Mouse (Mus musculus): ENCODE results near the gene Gpc6. TPM values are rescaled to one million over a fixed set of nuclear protein-coding genes. Genes with fewer than 3 reads are reported as not detected.

Gpc6 gene
- polyA plus RNA-seq, 1 experiment from 2014 or later: 16.8 TPM

DNA sequence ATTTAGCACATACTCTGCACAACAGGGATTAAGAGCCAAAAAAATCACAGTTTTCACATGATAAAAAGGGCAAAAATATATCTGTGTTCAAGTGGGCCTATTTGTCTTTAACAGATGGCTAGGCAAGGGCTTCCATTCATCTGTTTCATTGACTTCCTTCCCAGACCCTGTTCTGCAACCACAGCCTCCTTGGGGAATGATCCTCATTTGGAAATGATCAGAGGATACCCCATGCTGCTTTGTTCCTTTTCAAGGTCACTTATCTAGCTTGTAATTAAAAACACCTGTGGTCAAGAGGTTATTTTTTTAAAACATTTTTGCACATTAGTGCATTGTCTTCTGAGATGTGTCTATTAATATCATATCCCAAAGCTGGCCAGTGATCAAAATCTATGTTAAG is 627.7 kb downstream of the Gpc6 start:
- no peak overlapping the region for H3K9ac ChIP-seq (replicated peaks; ENCODE audit: low read length)
- H3K27ac ChIP-seq (replicated peaks; ENCODE audit: low read depth, low read length): no peak overlapping the region
- no peaks in the 10 kb centered on the region for H3K4me1 ChIP-seq (ENCODE audit: control insufficient read depth, insufficient read depth, low read length)
- H3K27me3 ChIP-seq (ENCODE audit: control insufficient read depth, insufficient read depth, low read length): no peaks in the 10 kb centered on the region
- H3K36me3 ChIP-seq (ENCODE audit: control insufficient read depth, insufficient read depth, low read length): no peaks in the 10 kb centered on the region
- H3K4me2 ChIP-seq (ENCODE audit: low read length): no peak overlapping the region
- no peak for ATAC-seq (ENCODE audit: low FRiP score, low TSS enrichment)
- DNase-seq: no peak
- no peak overlapping the region for H3K4me3 ChIP-seq (replicated peaks; ENCODE audit: low read depth, low read length)
- H3K9me3 ChIP-seq (ENCODE audit: control insufficient read depth, low read length): no peaks in the 10 kb centered on the region

GRCm38 (mm10) chr14:117556715-117557320 is 631.7 kb downstream of the Gpc6 start:
- no peak overlapping the region for H3K4me3 ChIP-seq (replicated peaks; ENCODE audit: low read depth, low read length)
- ATAC-seq (ENCODE audit: low FRiP score, low TSS enrichment): no peak

GRCm38 (mm10) chr14:117562146-117562545 is 637.0 kb downstream of the Gpc6 start:
- ATAC-seq (ENCODE audit: low FRiP score, low TSS enrichment) (no peak), DNase-seq (no peak)
- Histone ChIP-seq H3K9me3 (ENCODE audit: control insufficient read depth, low read length) (no peaks in the 10 kb centered on the region), H3K27me3 (ENCODE audit: control insufficient read depth, insufficient read depth, low read length) (no peaks in the 10 kb centered on the region), H3K4me3 (replicated peaks; ENCODE audit: low read depth, low read length) (no peak overlapping the region), H3K9ac (replicated peaks; ENCODE audit: low read length) (no peak overlapping the region), H3K27ac (replicated peaks; ENCODE audit: low read depth, low read length) (no peak overlapping the region), H3K4me2 (ENCODE audit: low read length) (no peak overlapping the region), H3K4me1 (ENCODE audit: control insufficient read depth, insufficient read depth, low read length) (no peaks in the 10 kb centered on the region), H3K36me3 (ENCODE audit: control insufficient read depth, insufficient read depth, low read length) (no peaks in the 10 kb centered on the region)
- 68% methylated on average over 4 of the region's 4 CpGs for WGBS

More at GRCm38 (mm10) chr14:117556715-117557320, 631.7 kb downstream of the Gpc6 start:
- Histone ChIP-seq H3K36me3 (ENCODE audit: control insufficient read depth, insufficient read depth, low read length) (no peaks in the 10 kb centered on the region), H3K9ac (replicated peaks; ENCODE audit: low read length) (no peak overlapping the region), H3K4me2 (ENCODE audit: low read length) (no peak overlapping the region), H3K27ac (replicated peaks; ENCODE audit: low read depth, low read length) (no peak overlapping the region), H3K9me3 (ENCODE audit: control insufficient read depth, low read length) (no peaks in the 10 kb centered on the region), H3K27me3 (ENCODE audit: control insufficient read depth, insufficient read depth, low read length) (no peaks in the 10 kb centered on the region), H3K4me1 (ENCODE audit: control insufficient read depth, insufficient read depth, low read length) (no peaks in the 10 kb centered on the region)
- 63% methylated on average over 7 of the region's 7 CpGs for WGBS
- no peak for DNase-seq

DNA sequence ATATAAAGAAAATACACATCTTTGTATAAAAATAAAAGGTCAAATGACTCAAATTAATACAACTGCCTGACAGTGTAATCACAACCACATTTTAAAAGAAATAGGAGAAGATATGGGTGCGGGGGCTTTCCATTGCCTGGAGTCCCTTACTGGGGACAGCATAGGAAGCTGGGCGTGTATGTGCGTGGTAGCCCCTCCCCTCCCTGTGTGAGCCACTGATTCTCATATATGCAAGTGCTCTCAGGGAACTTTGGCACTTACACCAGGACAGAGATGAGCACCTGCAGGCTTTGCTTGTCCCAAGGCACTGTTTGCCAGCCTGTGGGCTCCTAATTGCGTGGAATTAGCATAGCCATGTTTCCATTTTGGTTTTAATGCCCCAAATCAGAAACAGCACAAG is 644.2 kb downstream of the Gpc6 start:
- H3K36me3 ChIP-seq (ENCODE audit: control insufficient read depth, insufficient read depth, low read length): no peaks in the 10 kb centered on the region
- H3K9ac ChIP-seq (replicated peaks; ENCODE audit: low read length): no peak overlapping the region
- no peaks in the 10 kb centered on the region for H3K4me1 ChIP-seq (ENCODE audit: control insufficient read depth, insufficient read depth, low read length)
- DNase-seq (no peak), ATAC-seq (ENCODE audit: low FRiP score, low TSS enrichment) (no peak)
- H3K4me3 ChIP-seq (replicated peaks; ENCODE audit: low read depth, low read length): no peak overlapping the region
- H3K27me3 ChIP-seq (ENCODE audit: control insufficient read depth, insufficient read depth, low read length): no peaks in the 10 kb centered on the region
- WGBS: 74% methylated on average over 4 of the region's 4 CpGs
- no peaks in the 10 kb centered on the region for H3K9me3 ChIP-seq (ENCODE audit: control insufficient read depth, low read length)
- no peak overlapping the region for H3K4me2 ChIP-seq (ENCODE audit: low read length)
- no peak overlapping the region for H3K27ac ChIP-seq (replicated peaks; ENCODE audit: low read depth, low read length)

- H3K4me1 ChIP-seq (ENCODE audit: control insufficient read depth, insufficient read depth, low read length): no peaks in the 10 kb centered on the region
- DNase-seq (no peak), ATAC-seq (ENCODE audit: low FRiP score, low TSS enrichment) (no peak)
- no peak overlapping the region for H3K27ac ChIP-seq (replicated peaks; ENCODE audit: low read depth, low read length)
- WGBS: 89% methylated on average over 8 of the region's 8 CpGs
- no peak overlapping the region for H3K4me3 ChIP-seq (replicated peaks; ENCODE audit: low read depth, low read length)
- no peak overlapping the region for H3K9ac ChIP-seq (replicated peaks; ENCODE audit: low read length)
- H3K4me2 ChIP-seq (ENCODE audit: low read length): no peak overlapping the region
- no peaks in the 10 kb centered on the region for H3K36me3 ChIP-seq (ENCODE audit: control insufficient read depth, insufficient read depth, low read length)
- H3K9me3 ChIP-seq (ENCODE audit: control insufficient read depth, low read length): no peaks in the 10 kb centered on the region
- H3K27me3 ChIP-seq (ENCODE audit: control insufficient read depth, insufficient read depth, low read length): no peaks in the 10 kb centered on the region
Measured at GRCm38 (mm10) chr14:117572213-117572612, 647.1 kb downstream of the Gpc6 start.

GRCm38 (mm10) chr14:117574216-117574615 is 649.1 kb downstream of the Gpc6 start:
- Histone ChIP-seq H3K4me2 (ENCODE audit: low read length) (no peak overlapping the region), H3K27ac (replicated peaks; ENCODE audit: low read depth, low read length) (no peak overlapping the region), H3K27me3 (ENCODE audit: control insufficient read depth, insufficient read depth, low read length) (no peaks in the 10 kb centered on the region), H3K4me1 (ENCODE audit: control insufficient read depth, insufficient read depth, low read length) (no peaks in the 10 kb centered on the region), H3K36me3 (ENCODE audit: control insufficient read depth, insufficient read depth, low read length) (no peaks in the 10 kb centered on the region), H3K4me3 (replicated peaks; ENCODE audit: low read depth, low read length) (no peak overlapping the region), H3K9ac (replicated peaks; ENCODE audit: low read length) (no peak overlapping the region), H3K9me3 (ENCODE audit: control insufficient read depth, low read length) (no peaks in the 10 kb centered on the region)
- DNase-seq (no peak), ATAC-seq (ENCODE audit: low FRiP score, low TSS enrichment) (no peak)
- 91% methylated on average over 6 of the region's 6 CpGs for WGBS

DNA sequence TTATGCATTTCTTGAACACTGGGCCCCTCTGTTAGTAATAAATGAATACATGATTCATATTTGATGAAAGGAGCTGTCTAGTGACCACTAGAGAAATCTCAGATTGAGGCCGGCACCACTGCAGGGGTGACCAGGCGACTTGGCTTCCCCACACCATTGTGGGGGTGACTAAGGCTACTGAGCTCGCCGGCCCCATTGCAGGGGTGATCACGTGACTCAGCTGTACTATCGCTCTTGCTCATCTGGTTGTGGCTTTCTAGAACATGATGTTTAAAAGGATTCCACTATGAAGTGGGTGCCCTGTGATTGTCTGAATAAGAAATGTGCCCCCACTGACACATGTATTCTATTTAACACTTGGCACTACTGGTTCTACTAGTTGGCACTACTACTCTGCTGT is 656.6 kb downstream of the Gpc6 start:
- no peak for ATAC-seq (ENCODE audit: low FRiP score, low TSS enrichment)
- no peaks in the 10 kb centered on the region for H3K9me3 ChIP-seq (ENCODE audit: control insufficient read depth, low read length)
- 96% methylated on average over 6 of the region's 6 CpGs for WGBS

GRCm38 (mm10) chr14:117599758-117600157 is 674.6 kb downstream of the Gpc6 start:
- DNase-seq: peak; percentile 50
- Histone ChIP-seq H3K4me2 (ENCODE audit: low read length) (no peak overlapping the region), H3K36me3 (ENCODE audit: control insufficient read depth, insufficient read depth, low read length) (no peaks in the 10 kb centered on the region), H3K4me1 (ENCODE audit: control insufficient read depth, insufficient read depth, low read length) (no peaks in the 10 kb centered on the region), H3K9me3 (ENCODE audit: control insufficient read depth, low read length) (no peaks in the 10 kb centered on the region), H3K27me3 (ENCODE audit: control insufficient read depth, insufficient read depth, low read length) (no peaks in the 10 kb centered on the region), H3K9ac (replicated peaks; ENCODE audit: low read length) (no peak overlapping the region), H3K27ac (replicated peaks; ENCODE audit: low read depth, low read length) (no peak overlapping the region), H3K4me3 (replicated peaks; ENCODE audit: low read depth, low read length) (no peak overlapping the region)
- WGBS: 61% methylated on average over 5 of the region's 5 CpGs
- ATAC-seq (ENCODE audit: low FRiP score, low TSS enrichment): peak; percentile 20; the same call in 1 of the 2 replicates

More for the DNA sequence above, 656.6 kb downstream of the Gpc6 start:
- no peak for DNase-seq
- H3K4me3 ChIP-seq (replicated peaks; ENCODE audit: low read depth, low read length): no peak overlapping the region
- no peak overlapping the region for H3K4me2 ChIP-seq (ENCODE audit: low read length)
- no peaks in the 10 kb centered on the region for H3K36me3 ChIP-seq (ENCODE audit: control insufficient read depth, insufficient read depth, low read length)
- H3K27ac ChIP-seq (replicated peaks; ENCODE audit: low read depth, low read length): no peak overlapping the region
- H3K27me3 ChIP-seq (ENCODE audit: control insufficient read depth, insufficient read depth, low read length): no peaks in the 10 kb centered on the region
- no peak overlapping the region for H3K9ac ChIP-seq (replicated peaks; ENCODE audit: low read length)
- H3K4me1 ChIP-seq (ENCODE audit: control insufficient read depth, insufficient read depth, low read length): no peaks in the 10 kb centered on the region

DNA sequence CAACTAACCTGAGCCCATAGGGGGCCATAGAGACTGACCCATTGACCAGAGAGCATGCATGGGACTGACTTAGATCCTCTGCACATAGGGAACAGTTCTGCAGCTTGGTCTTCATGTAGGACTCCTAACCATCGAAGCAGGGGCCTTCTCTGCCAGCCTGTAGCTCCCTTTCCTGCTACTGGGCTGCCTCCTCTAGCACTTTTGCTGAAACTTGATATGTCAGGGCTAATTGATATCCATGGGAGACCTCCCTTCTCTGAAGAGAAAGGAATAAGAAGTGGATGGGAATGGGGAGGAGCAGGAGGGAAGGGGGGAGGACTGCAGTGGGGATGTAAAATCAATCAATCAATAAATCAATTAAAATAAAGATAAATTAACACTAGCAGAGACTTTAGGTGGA is 678.7 kb downstream of the Gpc6 start:
- Histone ChIP-seq H3K9ac (replicated peaks; ENCODE audit: low read length) (no peak overlapping the region), H3K4me3 (replicated peaks; ENCODE audit: low read depth, low read length) (no peak overlapping the region), H3K27ac (replicated peaks; ENCODE audit: low read depth, low read length) (no peak overlapping the region), H3K9me3 (ENCODE audit: control insufficient read depth, low read length) (no peaks in the 10 kb centered on the region), H3K27me3 (ENCODE audit: control insufficient read depth, insufficient read depth, low read length) (no peaks in the 10 kb centered on the region), H3K4me1 (ENCODE audit: control insufficient read depth, insufficient read depth, low read length) (no peaks in the 10 kb centered on the region), H3K36me3 (ENCODE audit: control insufficient read depth, insufficient read depth, low read length) (no peaks in the 10 kb centered on the region), H3K4me2 (ENCODE audit: low read length) (no peak overlapping the region)
- DNase-seq: no peak
- 78% methylated on average over 1 of the region's 1 CpGs for WGBS
- no peak for ATAC-seq (ENCODE audit: low FRiP score, low TSS enrichment)

Data from midbrain, embryonic 14.5 days (tissue).